Mouse (Mus musculus): ENCODE measurements around the gene Dnttip2. TPM values are rescaled to one million over a fixed set of nuclear protein-coding genes. Genes with fewer than 3 reads are reported as not detected.
"Not testable (repeated sequence)": the region's sequence is repeated elsewhere in the genome, so short reads cannot be mapped to it uniquely, and the experiment has no call there.

Gene Dnttip2
- polyA plus RNA-seq, 1 experiment from 2014 or later, result 42.4 TPM

- H3K36me3 ChIP-seq (ENCODE audit: control insufficient read depth, insufficient read depth), result peaks cover 45% of the 10 kb centered on the region
- H3K4me3 ChIP-seq (ENCODE audit: low read length), result peak overlapping the region; percentile 100
- H3K9me3 ChIP-seq (replicated peaks; ENCODE audit: control insufficient read depth, low read length), result no peaks in the 10 kb centered on the region
- no peak overlapping the region for H3K27ac ChIP-seq (ENCODE audit: low read length)
- peaks cover 34% of the 10 kb centered on the region for H3K4me1 ChIP-seq (ENCODE audit: control insufficient read depth, insufficient read depth, low read length)
- H3K4me2 ChIP-seq (ENCODE audit: low read depth, low read length), result peak overlapping the region; percentile 87
- H3K9ac ChIP-seq (ENCODE audit: low read length), result peak overlapping the region; percentile 98; the same call in 1 of the 2 replicates
- no peak for ATAC-seq (replicated peaks; ENCODE audit: extremely low read depth, insufficient read depth, low FRiP score)
- H3K27me3 ChIP-seq (ENCODE audit: control insufficient read depth, insufficient read depth, low read length), result no peaks in the 10 kb centered on the region
- WGBS, result 76% methylated on average over 10 of the region's 10 CpGs
Measured at GRCm38 (mm10) chr3:122275111-122275510, 923 bp downstream of the Dnttip2 start.

GRCm38 (mm10) chr3:122287195-122287594, 13.0 kb downstream of the Dnttip2 start:
- WGBS, result 70% methylated on average over 5 of the region's 5 CpGs
- H3K9me3 ChIP-seq (replicated peaks; ENCODE audit: control insufficient read depth, low read length), result no peaks in the 10 kb centered on the region
- peaks cover 7% of the 10 kb centered on the region for H3K4me1 ChIP-seq (ENCODE audit: control insufficient read depth, insufficient read depth, low read length)
- H3K9ac ChIP-seq (ENCODE audit: low read length), result no peak overlapping the region
- ATAC-seq (replicated peaks; ENCODE audit: extremely low read depth, insufficient read depth, low FRiP score), result no peak
- H3K4me2 ChIP-seq (ENCODE audit: low read depth, low read length), result no peak overlapping the region
- H3K27ac ChIP-seq (ENCODE audit: low read length), result no peak overlapping the region
- no peak overlapping the region for H3K4me3 ChIP-seq (ENCODE audit: low read length)
- no peaks in the 10 kb centered on the region for H3K27me3 ChIP-seq (ENCODE audit: control insufficient read depth, insufficient read depth, low read length)
- H3K36me3 ChIP-seq (ENCODE audit: control insufficient read depth, insufficient read depth), result peaks cover 20% of the 10 kb centered on the region

- Histone ChIP-seq H3K4me3 (ENCODE audit: low read length) (no peak overlapping the region), H3K36me3 (ENCODE audit: control insufficient read depth, insufficient read depth) (peaks cover 10% of the 10 kb centered on the region), H3K9me3 (replicated peaks; ENCODE audit: control insufficient read depth, low read length) (no peaks in the 10 kb centered on the region), H3K4me1 (ENCODE audit: control insufficient read depth, insufficient read depth, low read length) (peaks cover 11% of the 10 kb centered on the region), H3K4me2 (ENCODE audit: low read depth, low read length) (no peak overlapping the region), H3K9ac (ENCODE audit: low read length) (no peak overlapping the region), H3K27ac (ENCODE audit: low read length) (no peak overlapping the region), H3K27me3 (ENCODE audit: control insufficient read depth, insufficient read depth, low read length) (no peaks in the 10 kb centered on the region)
- ATAC-seq (replicated peaks; ENCODE audit: extremely low read depth, insufficient read depth, low FRiP score), result no peak
- WGBS, result 80% methylated on average over 5 of the region's 5 CpGs
Measured at GRCm38 (mm10) chr3:122288613-122289195, 14.5 kb downstream of the Dnttip2 start.

- H3K9ac ChIP-seq (ENCODE audit: low read length); H3K36me3 ChIP-seq (ENCODE audit: control insufficient read depth, insufficient read depth); H3K27ac ChIP-seq (ENCODE audit: low read length); H3K4me2 ChIP-seq (ENCODE audit: low read depth, low read length); H3K27me3 ChIP-seq (ENCODE audit: control insufficient read depth, insufficient read depth, low read length); ATAC-seq (replicated peaks; ENCODE audit: extremely low read depth, insufficient read depth, low FRiP score); H3K9me3 ChIP-seq (replicated peaks; ENCODE audit: control insufficient read depth, low read length); H3K4me3 ChIP-seq (ENCODE audit: low read length): not testable (repeated sequence)
- WGBS, result 71% methylated on average over 3 of the region's 4 CpGs
- H3K4me1 ChIP-seq (ENCODE audit: control insufficient read depth, insufficient read depth, low read length), result peaks cover 13% of the 10 kb centered on the region
Measured at GRCm38 (mm10) chr3:122289344-122289743, 15.2 kb downstream of the Dnttip2 start.

GRCm38 (mm10) chr3:122290696-122291095, 16.5 kb downstream of the Dnttip2 start:
- peak overlapping the region; percentile 95 for H3K27ac ChIP-seq (ENCODE audit: low read length)
- 59% methylated on average over 7 of the region's 7 CpGs for WGBS
- H3K4me1 ChIP-seq (ENCODE audit: control insufficient read depth, insufficient read depth, low read length), result peaks cover 15% of the 10 kb centered on the region
- no peaks in the 10 kb centered on the region for H3K36me3 ChIP-seq (ENCODE audit: control insufficient read depth, insufficient read depth)
- no peak for ATAC-seq (replicated peaks; ENCODE audit: extremely low read depth, insufficient read depth, low FRiP score)
- H3K4me2 ChIP-seq (ENCODE audit: low read depth, low read length), result no peak overlapping the region
- no peaks in the 10 kb centered on the region for H3K27me3 ChIP-seq (ENCODE audit: control insufficient read depth, insufficient read depth, low read length)
- H3K9ac ChIP-seq (ENCODE audit: low read length), result no peak overlapping the region
- H3K9me3 ChIP-seq (replicated peaks; ENCODE audit: control insufficient read depth, low read length), result no peaks in the 10 kb centered on the region
- H3K4me3 ChIP-seq (ENCODE audit: low read length), result no peak overlapping the region

GRCm38 (mm10) chr3:122291828-122292227, 17.6 kb downstream of the Dnttip2 start:
- Histone ChIP-seq H3K27me3 (ENCODE audit: control insufficient read depth, insufficient read depth, low read length) (no peaks in the 10 kb centered on the region), H3K36me3 (ENCODE audit: control insufficient read depth, insufficient read depth) (no peaks in the 10 kb centered on the region), H3K4me3 (ENCODE audit: low read length) (peak overlapping the region; percentile 90), H3K9me3 (replicated peaks; ENCODE audit: control insufficient read depth, low read length) (no peaks in the 10 kb centered on the region), H3K4me2 (ENCODE audit: low read depth, low read length) (peak overlapping the region; percentile 91), H3K9ac (ENCODE audit: low read length) (peak overlapping the region; percentile 92; the same call in 1 of the 2 replicates), H3K27ac (ENCODE audit: low read length) (peak overlapping the region; percentile 95), H3K4me1 (ENCODE audit: control insufficient read depth, insufficient read depth, low read length) (peaks cover 15% of the 10 kb centered on the region)
- 24% methylated on average over 12 of the region's 12 CpGs for WGBS
- ATAC-seq (replicated peaks; ENCODE audit: extremely low read depth, insufficient read depth, low FRiP score), result peak; percentile 11; the same call in 1 of the 2 replicates

GRCm38 (mm10) chr3:122292300-122293222, 18.4 kb downstream of the Dnttip2 start:
- H3K27ac ChIP-seq (ENCODE audit: low read length), result peak overlapping the region; percentile 95
- H3K4me2 ChIP-seq (ENCODE audit: low read depth, low read length), result peak overlapping the region; percentile 91
- H3K27me3 ChIP-seq (ENCODE audit: control insufficient read depth, insufficient read depth, low read length), result no peaks in the 10 kb centered on the region
- peaks cover 15% of the 10 kb centered on the region for H3K4me1 ChIP-seq (ENCODE audit: control insufficient read depth, insufficient read depth, low read length)
- peak overlapping the region; percentile 90 for H3K4me3 ChIP-seq (ENCODE audit: low read length)
- H3K9ac ChIP-seq (ENCODE audit: low read length), result peak overlapping the region; percentile 92
- WGBS, result 5% methylated on average over 54 of the region's 54 CpGs
- H3K36me3 ChIP-seq (ENCODE audit: control insufficient read depth, insufficient read depth), result no peaks in the 10 kb centered on the region
- ATAC-seq (replicated peaks; ENCODE audit: extremely low read depth, insufficient read depth, low FRiP score), result peak; percentile 76
- H3K9me3 ChIP-seq (replicated peaks; ENCODE audit: control insufficient read depth, low read length), result no peaks in the 10 kb centered on the region

GRCm38 (mm10) chr3:122293223-122293953, 19.2 kb downstream of the Dnttip2 start:
- H3K4me3 ChIP-seq (ENCODE audit: low read length), result peak overlapping the region; percentile 90
- peaks cover 15% of the 10 kb centered on the region for H3K4me1 ChIP-seq (ENCODE audit: control insufficient read depth, insufficient read depth, low read length)
- no peaks in the 10 kb centered on the region for H3K27me3 ChIP-seq (ENCODE audit: control insufficient read depth, insufficient read depth, low read length)
- peak; percentile 80 for ATAC-seq (replicated peaks; ENCODE audit: extremely low read depth, insufficient read depth, low FRiP score)
- under 1% methylated on average over 103 of the region's 105 CpGs for WGBS
- H3K9ac ChIP-seq (ENCODE audit: low read length), result peak overlapping the region; percentile 92
- no peaks in the 10 kb centered on the region for H3K9me3 ChIP-seq (replicated peaks; ENCODE audit: control insufficient read depth, low read length)
- no peaks in the 10 kb centered on the region for H3K36me3 ChIP-seq (ENCODE audit: control insufficient read depth, insufficient read depth)
- H3K27ac ChIP-seq (ENCODE audit: low read length), result peak overlapping the region; percentile 95
- H3K4me2 ChIP-seq (ENCODE audit: low read depth, low read length), result peak overlapping the region; percentile 91
